Mouse (Mus musculus) kidney, postnatal 0 days (tissue): ENCODE data around the gene Tmem45b. TPM values are rescaled to one million over a fixed set of nuclear protein-coding genes. Genes with fewer than 3 reads are reported as not detected.

Experiments
- ATAC-seq: fragments of 200-750 bp; cut with Nextera tagmentation; replicated peaks from 2 replicates; pipeline ENCODE4 v1.8.0; 2017; ENCODE audit warnings: low read depth, moderate number of reproducible peaks, moderate TSS enrichment, moderate library complexity; ENCODE audit not compliant: low FRiP score
- DNase-seq: peaks from one replicate; pipeline ENCODE4 v3.0.0-alpha.2; 2016; ENCODE audit warnings: low spot score
- H3K27ac ChIP-seq: fragments of 300-500 bp; sonication (generic); 2 replicates; pipeline ENCODE4 v1.5.1; 2014; ENCODE audit warnings: mild to moderate bottlenecking
- H3K27me3 ChIP-seq: fragments of 300-500 bp; sonication (generic); 2 replicates; pipeline ENCODE4 v1.6.1; 2014; ENCODE audit warnings: low read length, mixed read lengths; ENCODE audit not compliant: insufficient read depth
- H3K36me3 ChIP-seq: fragments of 300-500 bp; sonication (generic); 2 replicates; pipeline ENCODE4 v1.6.1; 2014; ENCODE audit warnings: low read length, mixed read lengths; ENCODE audit not compliant: insufficient read depth
- H3K4me1 ChIP-seq: fragments of 300-500 bp; sonication (generic); replicated peaks from 2 replicates; pipeline ENCODE4 v1.6.1; 2014; ENCODE audit warnings: antibody characterized with exemption, low read length, mixed read lengths; ENCODE audit not compliant: insufficient read depth
- H3K4me2 ChIP-seq: fragments of 300-500 bp; sonication (generic); 2 replicates; pipeline ENCODE4 v1.6.1; 2014; ENCODE audit warnings: mild to moderate bottlenecking, low read length, moderate library complexity, mixed read lengths
- H3K4me3 ChIP-seq: fragments of 300-500 bp; sonication (generic); replicated peaks from 2 replicates; pipeline ENCODE4 v1.5.1; 2014; ENCODE audit warnings: low read depth, low read length
- H3K9ac ChIP-seq: fragments of 300-500 bp; sonication (generic); 2 replicates; pipeline ENCODE4 v1.6.1; 2014; ENCODE audit warnings: low read depth, low read length
- H3K9me3 ChIP-seq: fragments of 300-500 bp; sonication (generic); replicated peaks from 2 replicates; pipeline ENCODE4 v1.6.1; 2016; ENCODE audit warnings: low read length, inconsistent platforms, mixed read lengths
- CTCF ChIP-seq: IDR thresholded peaks from 2 replicates; pipeline ENCODE4 v1.5.1; 2016; ENCODE audit warnings: antibody characterized with exemption, low read depth, mild to moderate bottlenecking, moderate library complexity
- whole genome bisulfite sequencing: fragments of 180-500 bp; shearing (Covaris S2); extraction: QIAGEN DNeasy Blood & Tissue Kit; methylation state at CpG from one replicate; pipeline ENCODE4 v1.1.7; 2014; 5-methylcytosine and 5-hydroxymethylcytosine counted together
- polyA plus RNA-seq: library from polyadenylated mRNA; unstranded; fragments of >200 nt; fragmentation: Nextera tagmentation; extraction: Ambion mirVana; gene quantifications from 2 replicates; pipeline ENCODE4 v1.2.1, GENCODE M21; 2015

Tmem45b gene
- polyA plus RNA-seq, 1 experiment from 2014 or later, result 54.9 TPM

GRCm38 (mm10) chr9:31418821-31419220 lies 45.4 kb downstream of the Tmem45b start:
- Histone ChIP-seq H3K4me3 (no peak overlapping the region), H3K27me3 (no peaks in the 10 kb centered on the region), H3K4me1 (no peaks in the 10 kb centered on the region), H3K27ac (no peak overlapping the region), H3K9ac (no peak overlapping the region), H3K36me3 (peaks cover 58% of the 10 kb centered on the region), H3K9me3 (no peaks in the 10 kb centered on the region), H3K4me2 (no peak overlapping the region)
- TF ChIP-seq CTCF, result no peak
- DNase-seq (no peak), ATAC-seq (no peak)
- 83% methylated on average over 1 of the region's 1 CpGs for WGBS

DNA sequence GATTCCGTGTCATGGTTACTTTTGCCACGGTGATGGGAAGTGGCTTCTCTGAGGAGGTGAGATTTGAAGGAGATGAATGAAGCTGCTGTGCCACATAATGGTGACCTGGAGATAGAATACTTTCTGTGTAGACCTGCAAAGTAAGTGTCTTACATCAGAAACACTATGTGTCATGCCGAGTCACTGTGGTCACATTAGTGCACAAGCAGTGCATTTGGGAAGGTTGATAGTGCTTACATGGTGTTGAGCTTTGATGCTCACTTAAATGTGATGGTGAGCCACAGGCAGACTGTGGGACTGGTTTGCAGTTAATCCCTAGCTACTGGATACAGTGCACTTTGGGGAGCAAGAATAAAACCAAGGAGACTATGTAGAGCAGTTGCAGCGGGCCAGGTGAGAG lies 52.1 kb downstream of the Tmem45b start:
- 85% methylated on average over 4 of the region's 4 CpGs for WGBS
- H3K27ac ChIP-seq, result no peak overlapping the region
- H3K4me2 ChIP-seq, result no peak overlapping the region
- no peak for TF ChIP-seq CTCF
- H3K9me3 ChIP-seq, result no peaks in the 10 kb centered on the region
- no peak overlapping the region for H3K4me3 ChIP-seq
- ATAC-seq (no peak), DNase-seq (no peak)
- no peak overlapping the region for H3K9ac ChIP-seq
- peaks cover 67% of the 10 kb centered on the region for H3K36me3 ChIP-seq
- no peaks in the 10 kb centered on the region for H3K4me1 ChIP-seq
- no peaks in the 10 kb centered on the region for H3K27me3 ChIP-seq

DNA sequence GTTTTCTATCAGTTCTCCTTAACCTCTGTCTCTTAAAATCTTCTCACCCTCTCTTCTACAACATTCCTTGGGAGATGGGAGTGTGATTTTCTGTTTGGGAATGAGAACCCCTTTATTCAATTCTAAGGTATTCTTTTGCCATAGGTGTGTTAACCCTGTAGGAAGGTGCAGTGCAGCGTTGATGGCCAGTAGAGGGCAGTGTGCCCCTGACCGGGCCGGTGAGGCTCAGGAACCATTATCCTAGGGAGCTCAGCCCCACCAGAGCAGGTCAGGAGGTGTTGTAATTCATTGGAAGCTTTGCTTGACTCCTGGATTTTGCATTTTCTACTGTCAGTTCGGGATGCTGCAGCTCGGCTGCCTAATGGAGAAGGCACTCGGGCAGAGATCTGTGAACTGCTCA lies 59.0 kb downstream of the Tmem45b start:
- TF ChIP-seq CTCF, result peak; percentile 77
- H3K9me3 ChIP-seq, result no peaks in the 10 kb centered on the region
- no peak overlapping the region for H3K4me2 ChIP-seq
- WGBS, result 58% methylated on average over 6 of the region's 6 CpGs
- peaks cover 71% of the 10 kb centered on the region for H3K36me3 ChIP-seq
- no peak overlapping the region for H3K9ac ChIP-seq
- H3K27ac ChIP-seq, result no peak overlapping the region
- peak; percentile 40 for DNase-seq
- no peaks in the 10 kb centered on the region for H3K4me1 ChIP-seq
- no peak for ATAC-seq
- no peak overlapping the region for H3K4me3 ChIP-seq
- H3K27me3 ChIP-seq, result no peaks in the 10 kb centered on the region

DNA sequence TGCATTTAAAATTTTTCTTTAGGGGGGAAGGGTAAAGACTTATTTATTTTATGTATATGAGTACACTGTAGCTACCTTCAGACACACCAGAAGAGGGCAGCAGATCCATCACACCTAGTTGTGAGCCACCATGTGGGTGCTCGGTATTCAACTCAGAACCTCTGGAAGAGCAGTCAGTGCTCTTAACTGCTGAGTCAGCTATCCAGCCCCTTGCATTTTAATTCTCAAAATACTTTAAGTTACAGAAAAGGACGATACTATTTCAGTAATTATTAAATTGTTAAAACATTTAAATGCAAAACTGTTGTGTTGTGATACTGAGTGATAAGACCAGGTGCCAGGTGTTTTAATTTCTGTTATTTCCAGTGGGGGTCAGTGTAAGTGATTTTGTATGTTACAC lies 60.0 kb downstream of the Tmem45b start:
- Histone ChIP-seq H3K9ac (no peak overlapping the region), H3K9me3 (no peaks in the 10 kb centered on the region), H3K27ac (no peak overlapping the region), H3K27me3 (no peaks in the 10 kb centered on the region), H3K36me3 (peaks cover 64% of the 10 kb centered on the region), H3K4me2 (no peak overlapping the region), H3K4me1 (no peaks in the 10 kb centered on the region), H3K4me3 (no peak overlapping the region)
- ATAC-seq (no peak), DNase-seq (no peak)
- 85% methylated on average over 2 of the region's 2 CpGs for WGBS
- TF ChIP-seq CTCF, result no peak

DNA sequence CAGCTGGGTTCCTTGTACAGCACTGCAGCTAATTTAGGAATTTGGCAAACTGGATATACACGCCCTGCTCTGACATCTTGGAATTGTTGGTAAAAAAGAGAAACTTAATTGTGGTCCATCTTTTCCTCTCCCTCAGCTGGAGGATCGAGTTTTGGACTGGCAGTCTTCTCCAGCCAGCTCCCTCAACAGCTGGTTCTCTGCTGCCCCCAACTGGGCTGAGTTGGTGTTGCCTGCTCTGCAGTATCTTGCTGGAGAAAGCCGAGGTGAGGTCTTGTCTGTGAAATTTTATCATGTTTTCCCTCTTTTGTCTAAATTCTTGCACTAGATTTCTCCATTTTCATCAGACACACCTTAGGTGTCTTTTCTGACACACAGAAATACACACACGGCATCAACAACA lies 63.8 kb downstream of the Tmem45b start:
- H3K9me3 ChIP-seq, result no peaks in the 10 kb centered on the region
- H3K4me2 ChIP-seq, result no peak overlapping the region
- peak; percentile 83 for TF ChIP-seq CTCF
- 55% methylated on average over 4 of the region's 4 CpGs for WGBS
- H3K9ac ChIP-seq, result no peak overlapping the region
- H3K27me3 ChIP-seq, result no peaks in the 10 kb centered on the region
- peak; percentile 73 for DNase-seq
- H3K4me1 ChIP-seq, result no peaks in the 10 kb centered on the region
- H3K27ac ChIP-seq, result no peak overlapping the region
- no peak overlapping the region for H3K4me3 ChIP-seq
- ATAC-seq, result no peak
- peaks cover 77% of the 10 kb centered on the region for H3K36me3 ChIP-seq

DNA sequence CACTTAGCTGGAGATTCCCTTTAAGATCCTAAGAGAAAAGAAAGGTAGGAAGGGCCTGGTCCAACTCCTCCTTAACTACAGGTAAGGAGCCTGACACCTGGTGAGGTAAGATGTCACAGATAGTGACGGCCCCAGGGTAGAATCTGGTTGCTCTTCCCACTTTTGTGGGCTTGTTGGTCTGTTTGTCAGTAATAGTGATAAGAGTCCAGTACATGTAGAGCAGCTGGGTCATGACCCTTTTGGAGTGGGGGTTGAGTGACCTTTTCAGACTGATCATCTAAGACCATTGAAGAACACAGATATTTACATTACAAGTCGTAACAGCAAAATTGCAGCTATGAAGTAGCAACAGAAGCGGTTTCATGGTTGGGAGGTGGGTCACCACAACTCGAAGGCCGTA lies 77.1 kb downstream of the Tmem45b start:
- peaks cover 8% of the 10 kb centered on the region; the same call in 1 of the 2 replicates for H3K4me1 ChIP-seq
- H3K36me3 ChIP-seq, result peaks cover 12% of the 10 kb centered on the region; the same call in 1 of the 2 replicates
- TF ChIP-seq CTCF, result no peak
- H3K9me3 ChIP-seq, result no peaks in the 10 kb centered on the region
- peak overlapping the region; percentile 83 for H3K4me2 ChIP-seq
- H3K9ac ChIP-seq, result no peak overlapping the region
- WGBS, result 81% methylated on average over 5 of the region's 5 CpGs
- no peak for DNase-seq
- H3K27me3 ChIP-seq, result no peaks in the 10 kb centered on the region
- ATAC-seq, result no peak
- 0 out of 2 replicates have a peak overlapping the region, but pooled peaks have one; percentile 96 for H3K4me3 ChIP-seq
- H3K27ac ChIP-seq, result no peak overlapping the region
